Mouse (Mus musculus) heart, embryonic 13.5 days (tissue): ENCODE measurements around the gene Rpa1. TPM values are rescaled to one million over a fixed set of nuclear protein-coding genes. Genes with fewer than 3 reads are reported as not detected.
A peak's percentile ranks its signal among the peaks of the same experiment; 100 is the strongest.

ENCODE experiments used
- ATAC-seq: fragments of 200-750 bp; cut with Nextera tagmentation; 2 replicates; pipeline ENCODE4 v1.8.0; 2017; ENCODE audit warnings: moderate TSS enrichment; ENCODE audit not compliant: insufficient number of reproducible peaks, low FRiP score, low TSS enrichment; ENCODE audit errors: extremely low read depth
- H3K27ac ChIP-seq: fragments of 300-500 bp; sonication (generic); replicated peaks from 2 replicates; pipeline ENCODE4 v1.5.1; 2015; ENCODE audit warnings: moderate library complexity, mild to moderate bottlenecking, inconsistent platforms
- H3K27me3 ChIP-seq: fragments of 300-500 bp; sonication (generic); replicated peaks from 2 replicates; pipeline ENCODE4 v1.6.1; 2015; ENCODE audit warnings: mild to moderate bottlenecking, inconsistent platforms
- H3K36me3 ChIP-seq: fragments of 300-500 bp; sonication (generic); 2 replicates; pipeline ENCODE4 v1.6.1; 2015; ENCODE audit warnings: mild to moderate bottlenecking, inconsistent platforms
- H3K4me1 ChIP-seq: fragments of 300-500 bp; sonication (generic); 2 replicates; pipeline ENCODE4 v1.6.1; 2015; ENCODE audit warnings: inconsistent platforms
- H3K4me2 ChIP-seq: fragments of 300-500 bp; sonication (generic); 2 replicates; pipeline ENCODE4 v1.6.1; 2015; ENCODE audit warnings: inconsistent platforms, mild to moderate bottlenecking, moderate library complexity
- H3K4me3 ChIP-seq: fragments of 300-500 bp; sonication (generic); 2 replicates; pipeline ENCODE4 v1.5.1; 2015; ENCODE audit warnings: moderate library complexity, mild to moderate bottlenecking, inconsistent platforms
- H3K9ac ChIP-seq: fragments of 300-500 bp; sonication (generic); 2 replicates; pipeline ENCODE4 v1.6.1; 2015; ENCODE audit warnings: inconsistent platforms, mild to moderate bottlenecking, moderate library complexity
- H3K9me3 ChIP-seq: fragments of 300-500 bp; sonication (generic); 2 replicates; pipeline ENCODE4 v1.6.1; 2016; ENCODE audit warnings: inconsistent platforms
- WGBS: fragments of 180-500 bp; shearing (Covaris S2); methylation state at CpG from one replicate; pipeline ENCODE4 v1.1.7; 2015; ENCODE audit warnings: mixed read lengths; 5-methylcytosine and 5-hydroxymethylcytosine counted together
- polyA plus RNA-seq: library from polyadenylated mRNA; unstranded; fragments of >200 nt; fragmentation: Nextera tagmentation; extraction: Ambion mirVana; gene quantifications from 2 replicates; pipeline ENCODE4 v1.2.1, GENCODE M21; 2015

Rpa1 gene
- polyA plus RNA-seq, 1 experiment from 2014 or later = 85.8 TPM

- Histone ChIP-seq H3K27ac (no peak overlapping the region), H3K27me3 (no peaks in the 10 kb centered on the region), H3K4me1 (peaks cover 45% of the 10 kb centered on the region), H3K36me3 (peaks cover 23% of the 10 kb centered on the region), H3K9me3 (no peaks in the 10 kb centered on the region), H3K9ac (no peak overlapping the region), H3K4me3 (no peak overlapping the region), H3K4me2 (no peak overlapping the region)
- ATAC-seq = no peak
- 88% methylated on average over 5 of the region's 5 CpGs for WGBS
These were observed 3.4 kb downstream of the Rpa1 start for GRCm38 (mm10) chr11:75344716-75345115.

- Histone ChIP-seq H3K4me3 (no peak overlapping the region), H3K27me3 (no peaks in the 10 kb centered on the region), H3K9me3 (no peaks in the 10 kb centered on the region), H3K4me2 (no peak overlapping the region), H3K4me1 (peaks cover 39% of the 10 kb centered on the region), H3K36me3 (peaks cover 29% of the 10 kb centered on the region), H3K9ac (no peak overlapping the region), H3K27ac (no peak overlapping the region)
- ATAC-seq = no peak
- 77% methylated on average over 2 of the region's 2 CpGs for WGBS
These were observed 4.0 kb downstream of the Rpa1 start for GRCm38 (mm10) chr11:75344163-75344562.

- H3K36me3 ChIP-seq = peaks cover 40% of the 10 kb centered on the region
- H3K4me1 ChIP-seq = peaks cover 33% of the 10 kb centered on the region
- ATAC-seq = no peak
- H3K4me3 ChIP-seq = no peak overlapping the region
- WGBS = 90% methylated on average over 2 of the region's 2 CpGs
- no peak overlapping the region for H3K27ac ChIP-seq
- H3K4me2 ChIP-seq = no peak overlapping the region
- H3K27me3 ChIP-seq = no peaks in the 10 kb centered on the region
- no peak overlapping the region for H3K9ac ChIP-seq
- no peaks in the 10 kb centered on the region for H3K9me3 ChIP-seq
These were observed 5.0 kb downstream of the Rpa1 start for GRCm38 (mm10) chr11:75343096-75343495.

GRCm38 (mm10) chr11:75340698-75341345 lies 7.3 kb downstream of the Rpa1 start:
- ATAC-seq = no peak
- H3K27ac ChIP-seq = no peak overlapping the region
- H3K9me3 ChIP-seq = no peaks in the 10 kb centered on the region
- H3K36me3 ChIP-seq = peaks cover 60% of the 10 kb centered on the region
- peaks cover 20% of the 10 kb centered on the region for H3K4me1 ChIP-seq
- H3K9ac ChIP-seq = no peak overlapping the region
- no peak overlapping the region for H3K4me2 ChIP-seq
- WGBS = 89% methylated on average over 12 of the region's 12 CpGs
- no peak overlapping the region for H3K4me3 ChIP-seq
- H3K27me3 ChIP-seq = no peaks in the 10 kb centered on the region

GRCm38 (mm10) chr11:75340076-75340475 lies 8.0 kb downstream of the Rpa1 start:
- Histone ChIP-seq H3K9ac (no peak overlapping the region), H3K4me1 (peaks cover 15% of the 10 kb centered on the region), H3K4me2 (no peak overlapping the region), H3K4me3 (no peak overlapping the region), H3K9me3 (no peaks in the 10 kb centered on the region), H3K27me3 (no peaks in the 10 kb centered on the region), H3K36me3 (peaks cover 67% of the 10 kb centered on the region), H3K27ac (0 out of 2 replicates have a peak overlapping the region, but pooled peaks have one; percentile 6)
- 78% methylated on average over 14 of the region's 14 CpGs for WGBS
- ATAC-seq = no peak

- Histone ChIP-seq H3K4me3 (no peak overlapping the region), H3K4me2 (no peak overlapping the region), H3K36me3 (peaks cover 84% of the 10 kb centered on the region), H3K9me3 (no peaks in the 10 kb centered on the region), H3K27ac (no peak overlapping the region), H3K9ac (no peak overlapping the region), H3K4me1 (peaks cover 4% of the 10 kb centered on the region; the same call in 1 of the 2 replicates), H3K27me3 (no peaks in the 10 kb centered on the region)
- ATAC-seq = no peak
- 80% methylated on average over 7 of the region's 7 CpGs for WGBS
These were observed 10.9 kb downstream of the Rpa1 start for GRCm38 (mm10) chr11:75337246-75337645.

- 72% methylated on average over 8 of the region's 8 CpGs for WGBS
- Histone ChIP-seq H3K27ac (no peak overlapping the region), H3K4me3 (no peak overlapping the region), H3K4me2 (no peak overlapping the region), H3K9me3 (no peaks in the 10 kb centered on the region), H3K27me3 (no peaks in the 10 kb centered on the region), H3K9ac (no peak overlapping the region), H3K4me1 (peaks cover 4% of the 10 kb centered on the region; the same call in 1 of the 2 replicates), H3K36me3 (peaks cover 85% of the 10 kb centered on the region)
- no peak for ATAC-seq
These were observed 11.4 kb downstream of the Rpa1 start for GRCm38 (mm10) chr11:75336676-75337075.

GRCm38 (mm10) chr11:75325969-75326311 lies 22.2 kb downstream of the Rpa1 start:
- H3K4me3 ChIP-seq = no peak overlapping the region
- no peaks in the 10 kb centered on the region for H3K27me3 ChIP-seq
- no peak overlapping the region for H3K4me2 ChIP-seq
- H3K36me3 ChIP-seq = peaks cover 30% of the 10 kb centered on the region
- no peaks in the 10 kb centered on the region for H3K9me3 ChIP-seq
- WGBS = 67% methylated on average over 7 of the region's 7 CpGs
- H3K9ac ChIP-seq = 0 out of 2 replicates have a peak overlapping the region, but pooled peaks have one; percentile 33
- no peak for ATAC-seq
- H3K27ac ChIP-seq = no peak overlapping the region; the same call in 1 of the 2 replicates
- peaks cover 28% of the 10 kb centered on the region for H3K4me1 ChIP-seq

GRCm38 (mm10) chr11:75325116-75325968 lies 22.8 kb downstream of the Rpa1 start:
- Histone ChIP-seq H3K4me2 (no peak overlapping the region), H3K36me3 (peaks cover 24% of the 10 kb centered on the region), H3K27ac (peak overlapping the region; percentile 54; the same call in 1 of the 2 replicates), H3K9me3 (no peaks in the 10 kb centered on the region), H3K4me3 (no peak overlapping the region), H3K9ac (no peak overlapping the region), H3K4me1 (peaks cover 28% of the 10 kb centered on the region), H3K27me3 (no peaks in the 10 kb centered on the region)
- 67% methylated on average over 16 of the region's 16 CpGs for WGBS
- no peak for ATAC-seq

- H3K27me3 ChIP-seq = no peaks in the 10 kb centered on the region
- H3K4me1 ChIP-seq = peaks cover 28% of the 10 kb centered on the region
- H3K9me3 ChIP-seq = no peaks in the 10 kb centered on the region
- no peak overlapping the region for H3K9ac ChIP-seq
- peaks cover 20% of the 10 kb centered on the region for H3K36me3 ChIP-seq
- no peak overlapping the region for H3K4me2 ChIP-seq
- ATAC-seq = no peak
- 88% methylated on average over 2 of the region's 2 CpGs for WGBS
- no peak overlapping the region; the same call in 1 of the 2 replicates for H3K27ac ChIP-seq
- H3K4me3 ChIP-seq = no peak overlapping the region
These were observed 23.7 kb downstream of the Rpa1 start for GRCm38 (mm10) chr11:75324433-75324832.

- Histone ChIP-seq H3K4me1 (peaks cover 32% of the 10 kb centered on the region), H3K27ac (no peak overlapping the region), H3K27me3 (no peaks in the 10 kb centered on the region), H3K4me3 (no peak overlapping the region), H3K4me2 (no peak overlapping the region), H3K9ac (no peak overlapping the region), H3K9me3 (no peaks in the 10 kb centered on the region), H3K36me3 (peaks cover 17% of the 10 kb centered on the region)
- WGBS = 76% methylated on average over 8 of the region's 8 CpGs
- ATAC-seq = no peak
These were observed 24.8 kb downstream of the Rpa1 start for GRCm38 (mm10) chr11:75323326-75323737.
